Mouse (Mus musculus): ENCODE data around the gene Srsf2.
"Not testable (repeated sequence)": the region's sequence is repeated elsewhere in the genome, so short reads cannot be mapped to it uniquely, and the experiment has no call there.

The Srsf2 gene

DNA sequence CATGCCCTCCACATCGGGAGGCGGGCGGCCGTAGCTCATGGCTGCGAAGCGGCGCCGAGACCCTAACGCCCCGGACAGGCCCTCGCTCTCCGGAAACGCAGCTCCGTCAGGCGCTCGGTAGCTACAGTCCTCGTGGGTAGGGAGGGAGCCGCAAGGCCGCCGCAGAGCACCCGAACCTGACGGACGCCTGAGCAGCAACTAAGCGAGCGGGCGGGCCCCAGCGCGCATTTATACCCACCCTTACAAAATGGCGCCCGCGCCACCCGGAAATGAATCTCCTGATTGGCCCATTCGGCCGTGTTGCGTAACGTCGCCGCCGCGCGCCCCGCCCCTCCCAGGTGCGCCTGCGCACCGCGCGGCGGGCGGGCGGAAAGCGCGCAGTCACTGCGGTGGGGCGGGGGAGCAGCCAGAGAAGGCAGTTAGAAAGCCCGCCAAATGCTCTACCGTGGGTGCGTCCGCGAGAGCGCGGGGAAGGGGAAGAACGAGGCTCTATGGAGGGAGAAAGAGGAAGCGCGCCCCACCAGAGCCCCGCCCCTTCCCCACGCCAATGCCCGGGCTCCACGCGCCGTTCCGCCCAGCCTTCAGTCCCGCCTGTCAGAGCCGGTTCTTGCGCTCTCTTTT is at the start of gene Srsf2:
Srsf2 (minus strand) TSS at position 204 of the 621 bp plus-strand sequence.
- peak; percentile 96 to 98 for DNase-seq (ENCODE audit: low spot score in 2 of 2)

DNA sequence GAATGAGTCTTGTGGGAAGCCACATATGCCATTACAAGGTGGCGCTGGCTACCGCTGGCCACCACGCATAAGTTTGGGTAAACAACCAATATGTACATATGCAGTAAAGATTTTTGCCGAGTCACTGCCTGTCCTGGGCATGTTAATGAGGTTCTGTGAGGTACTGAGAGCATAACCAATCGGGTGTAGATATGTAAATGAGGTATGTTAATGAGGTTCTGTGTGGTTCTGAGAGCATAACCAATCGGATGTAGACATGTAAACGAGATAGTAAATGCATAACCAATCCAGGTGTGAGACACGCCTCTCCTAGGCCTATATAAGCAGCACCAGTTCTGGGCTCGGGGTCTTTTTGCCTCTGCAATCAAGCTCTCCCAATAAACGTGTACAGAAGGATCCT is 49.7 kb upstream of the Srsf2 start:
- not testable (repeated sequence) for DNase-seq (ENCODE audit: low spot score in 2 of 2)

DNA sequence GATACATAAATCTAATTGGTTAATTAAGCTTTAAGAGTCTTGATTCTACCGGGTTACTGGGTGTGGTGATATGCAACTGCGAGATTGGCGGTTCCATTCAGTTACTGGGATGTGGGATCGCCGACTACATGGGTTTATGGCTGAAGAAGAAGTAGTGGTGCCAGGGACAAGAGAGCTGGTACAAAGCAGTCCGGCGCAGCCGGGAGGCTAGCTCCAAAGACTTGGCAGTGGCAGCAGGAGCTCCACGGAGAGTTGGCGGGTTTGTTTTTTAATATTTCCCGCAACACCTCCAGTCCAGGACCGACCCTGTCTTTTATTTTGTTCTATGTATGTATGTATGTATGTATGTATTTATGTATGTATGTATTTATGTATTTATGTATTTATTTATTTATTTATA is 46.4 kb upstream of the Srsf2 start:
- no peak for DNase-seq (ENCODE audit: low spot score in 2 of 2)

DNA sequence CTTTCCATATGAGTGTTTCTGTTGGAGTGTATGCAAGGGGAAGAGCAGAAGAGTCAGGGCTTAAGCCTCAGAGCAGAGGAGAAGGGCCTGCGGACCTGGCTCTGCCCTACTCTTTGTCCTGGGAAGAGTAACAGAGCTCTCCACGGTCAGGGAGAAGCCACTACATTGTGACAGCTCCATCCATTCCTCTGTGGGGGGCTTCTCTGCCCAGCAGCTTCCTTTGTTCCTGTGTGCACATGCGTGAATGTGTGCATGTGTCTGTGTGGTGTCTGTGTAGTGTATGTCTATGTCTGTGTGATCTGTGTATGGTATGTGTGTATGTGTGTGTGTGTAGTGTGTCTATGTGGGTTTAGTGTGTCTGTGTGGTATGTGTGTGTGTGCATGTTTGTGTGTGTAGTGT is 42.5 kb upstream of the Srsf2 start:
- DNase-seq (ENCODE audit: low spot score in 2 of 2): no peak

DNA sequence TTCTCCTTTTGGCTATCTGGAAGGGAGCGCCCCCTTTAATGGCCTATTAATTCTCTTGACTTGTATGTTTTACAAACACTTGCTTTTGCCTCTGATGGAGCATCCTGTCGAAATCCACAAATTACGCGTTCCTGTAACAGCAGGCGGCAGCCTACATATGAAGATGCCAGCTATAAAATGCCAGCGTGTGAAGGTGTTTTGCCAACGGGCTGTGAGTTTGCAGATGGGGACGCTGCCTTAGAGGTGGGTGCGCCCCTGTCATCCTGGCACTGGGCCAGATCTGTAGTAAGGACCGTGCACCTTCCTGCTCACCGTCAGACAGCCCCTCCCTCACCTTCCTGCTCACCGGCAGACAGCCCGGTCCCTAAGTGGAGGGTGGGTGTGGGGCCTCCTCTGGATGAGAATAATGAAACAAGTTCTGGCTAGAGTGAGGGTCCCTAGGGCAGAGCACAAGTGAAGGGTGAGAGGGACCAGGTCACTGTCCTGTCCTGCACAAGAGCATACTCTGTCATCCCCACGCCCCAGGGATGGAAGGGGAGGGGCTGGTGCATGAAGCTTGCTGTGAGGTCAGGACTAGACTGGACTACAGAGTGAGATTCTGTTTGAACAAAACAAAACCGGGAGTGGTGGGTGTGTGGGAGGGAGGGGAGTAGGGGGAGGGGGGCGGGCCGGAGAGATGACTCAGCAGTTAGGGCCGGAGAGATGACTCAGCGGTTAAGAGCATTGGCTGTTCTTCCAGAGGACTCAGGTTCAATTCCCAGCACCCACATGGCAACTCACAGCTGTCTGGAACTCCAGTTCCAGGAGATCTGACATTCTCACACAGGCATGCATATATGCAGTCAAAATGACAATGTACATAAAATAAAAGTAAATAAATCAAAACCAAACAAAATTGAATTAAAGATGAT is 40.9 kb upstream of the Srsf2 start:
- DNase-seq (ENCODE audit: low spot score in 2 of 2): peak in 1 of 2 experiments; percentile 35

DNA sequence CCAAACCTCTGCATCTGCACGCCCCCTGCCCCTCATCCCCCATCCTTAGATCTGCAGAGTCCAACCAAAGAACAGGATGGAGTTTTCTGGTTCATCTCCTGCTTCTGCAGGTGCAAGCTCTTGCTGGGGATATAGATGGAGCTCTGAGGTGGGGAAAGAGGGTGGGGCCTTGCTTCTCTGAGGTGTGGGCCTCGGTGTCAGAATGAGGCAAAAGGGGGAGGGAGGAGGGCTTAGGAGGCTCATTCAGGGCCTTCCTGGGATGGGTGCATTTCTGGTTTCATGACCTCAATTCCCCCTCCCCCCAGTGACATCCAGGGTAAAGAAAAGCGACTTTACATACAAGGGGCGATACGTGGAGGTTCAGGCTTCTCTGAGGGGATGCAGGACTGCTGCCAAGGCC is 34.2 kb upstream of the Srsf2 start:
- no peak for DNase-seq (ENCODE audit: low spot score in 2 of 2)

DNA sequence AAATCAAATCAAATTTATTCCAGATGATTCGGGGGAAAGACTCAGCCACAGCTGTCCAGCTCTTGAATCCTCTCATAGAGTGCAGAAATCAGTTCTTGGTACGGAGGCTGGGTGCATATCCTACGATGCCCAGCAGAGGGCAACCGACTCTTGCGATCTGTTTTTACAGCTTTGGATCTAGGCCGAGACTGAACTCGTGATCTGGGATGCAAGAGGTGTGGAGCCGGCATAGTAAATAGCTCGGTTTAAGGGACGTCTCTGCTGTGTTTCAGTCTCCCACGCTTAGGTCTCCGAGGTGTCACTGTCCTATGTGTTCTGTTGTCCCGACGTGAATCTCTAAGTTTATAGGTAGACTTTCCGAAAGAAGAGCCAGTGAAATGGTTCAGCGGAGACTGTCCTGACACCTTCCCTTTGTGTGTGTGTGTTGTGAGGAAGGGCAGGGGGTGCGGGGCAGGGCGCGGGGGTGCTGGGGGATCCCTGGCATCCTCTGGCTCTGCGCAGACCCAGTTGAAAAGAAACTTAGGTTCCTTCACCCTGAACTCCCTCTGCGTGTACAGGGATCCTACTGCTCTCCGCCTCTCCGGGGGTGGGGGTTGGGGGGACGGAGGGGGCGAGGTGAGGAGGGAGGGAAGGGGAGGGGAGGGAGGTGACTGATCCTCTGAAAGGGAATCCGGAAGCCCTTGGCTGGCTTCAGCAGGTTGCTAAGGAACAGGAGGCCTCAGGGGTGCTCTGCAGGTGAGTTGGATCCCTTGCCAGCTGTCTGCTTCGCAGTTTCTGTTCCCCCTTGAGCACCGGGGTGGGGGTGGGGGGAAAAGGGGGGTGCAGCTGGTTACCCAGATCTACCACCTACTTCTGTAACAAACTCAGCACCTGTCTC is 32.6 kb upstream of the Srsf2 start:
- peak; percentile 80 to 87 for DNase-seq (ENCODE audit: low spot score in 2 of 2)

DNA sequence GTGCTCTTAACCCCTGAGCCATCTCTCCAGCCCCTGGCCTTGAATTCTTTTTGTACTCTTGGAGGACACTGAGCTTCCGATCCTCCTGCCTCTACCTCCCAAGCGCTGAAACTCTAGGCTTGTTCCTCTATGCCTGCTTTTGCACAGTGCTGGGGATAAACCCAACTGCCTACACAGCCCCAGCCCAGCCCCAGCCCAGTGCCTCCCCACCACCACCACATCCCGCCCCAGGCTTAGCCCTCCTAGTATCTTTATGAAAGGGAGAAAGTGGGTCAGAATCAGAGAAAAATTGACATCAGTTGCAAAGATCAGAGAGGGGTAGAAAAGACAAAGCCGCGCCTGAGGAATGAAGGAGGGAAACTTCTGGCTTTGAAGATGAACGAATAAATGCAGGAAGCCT is 31.2 kb upstream of the Srsf2 start:
- DNase-seq (ENCODE audit: low spot score in 2 of 2): no peak

DNA sequence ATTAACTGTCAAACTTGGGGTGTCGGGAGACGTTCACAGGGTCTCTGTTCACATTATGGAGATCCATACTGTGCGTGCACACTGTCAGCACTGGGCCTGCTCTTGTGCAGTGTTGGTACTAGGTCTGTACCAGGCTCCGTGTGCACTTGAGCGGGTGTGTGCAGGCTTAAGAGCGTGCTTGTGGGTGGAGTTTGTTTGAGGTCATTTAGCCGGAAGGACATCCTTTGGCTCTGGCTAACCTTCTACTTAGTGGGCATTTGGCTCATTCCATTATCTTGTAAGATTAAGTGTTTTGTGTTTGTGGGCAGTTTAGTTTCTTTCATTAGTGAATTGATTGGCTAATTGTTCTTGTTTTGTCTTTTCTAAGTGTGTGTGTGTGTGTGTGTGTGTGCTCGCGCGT is 29.6 kb upstream of the Srsf2 start:
- DNase-seq (ENCODE audit: low spot score in 2 of 2): no peak

DNA sequence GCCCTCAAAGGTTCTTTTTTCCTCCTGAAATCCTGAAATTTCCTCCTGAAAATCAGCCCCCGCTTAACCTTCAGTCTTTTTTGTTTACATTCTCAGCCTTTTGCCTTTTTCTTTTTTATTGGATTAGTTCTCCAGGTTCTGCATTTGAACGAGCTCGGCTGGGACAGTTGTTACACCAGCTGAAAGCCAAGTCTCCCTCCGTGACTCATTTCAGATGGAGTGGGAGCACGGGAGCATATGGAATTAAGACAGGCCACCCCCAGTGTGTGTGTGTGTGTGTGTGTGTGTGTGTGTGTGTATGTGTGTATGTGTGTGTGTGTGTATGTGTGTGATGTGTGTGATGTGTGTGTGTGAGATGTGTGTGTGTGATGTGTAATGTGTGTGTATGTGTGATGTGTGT is 28.5 kb upstream of the Srsf2 start:
- DNase-seq (ENCODE audit: low spot score in 2 of 2): peak; percentile 23 to 40

DNA sequence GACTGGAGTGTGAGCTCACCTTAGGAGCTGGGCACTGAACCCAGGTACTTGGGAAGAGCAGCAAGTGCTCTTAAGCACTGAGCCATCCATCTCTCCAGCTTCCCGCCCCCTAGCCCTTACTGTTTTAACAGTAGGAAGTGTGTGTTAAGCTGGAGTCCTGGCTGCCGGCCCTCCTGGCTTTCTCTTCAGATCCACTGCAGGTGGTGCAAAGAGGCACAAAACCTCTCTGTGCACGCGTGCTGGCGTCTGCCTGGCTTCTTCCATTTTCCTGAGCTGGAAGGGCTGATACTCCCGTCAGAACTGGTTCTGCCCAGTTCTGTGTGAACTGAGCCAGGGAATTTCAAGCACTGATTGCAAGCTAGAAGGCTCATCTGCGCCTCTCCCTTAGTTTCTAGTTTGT is 27.9 kb upstream of the Srsf2 start:
- DNase-seq (ENCODE audit: low spot score in 2 of 2): peak; percentile 35 to 45

DNA sequence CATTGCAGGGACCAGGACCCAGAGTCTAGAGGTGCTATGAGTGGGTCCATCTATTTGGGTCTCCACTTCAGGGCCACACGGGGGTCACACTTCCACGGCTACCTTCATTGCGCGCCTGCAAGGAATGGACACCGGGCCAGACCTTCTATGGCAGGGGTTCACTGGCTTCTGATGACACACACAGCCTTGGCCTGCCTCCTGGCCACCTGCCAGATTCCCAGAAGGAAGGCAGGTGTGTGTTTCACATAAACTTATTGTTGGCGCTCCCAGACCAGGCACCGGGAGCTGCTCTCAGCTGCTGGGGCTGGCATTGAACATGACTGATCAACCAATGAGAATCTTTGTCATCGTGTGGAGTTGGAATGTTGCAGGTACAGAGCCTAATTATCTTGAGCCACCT is 25.6 kb upstream of the Srsf2 start:
- no peak for DNase-seq (ENCODE audit: low spot score in 2 of 2)

DNA sequence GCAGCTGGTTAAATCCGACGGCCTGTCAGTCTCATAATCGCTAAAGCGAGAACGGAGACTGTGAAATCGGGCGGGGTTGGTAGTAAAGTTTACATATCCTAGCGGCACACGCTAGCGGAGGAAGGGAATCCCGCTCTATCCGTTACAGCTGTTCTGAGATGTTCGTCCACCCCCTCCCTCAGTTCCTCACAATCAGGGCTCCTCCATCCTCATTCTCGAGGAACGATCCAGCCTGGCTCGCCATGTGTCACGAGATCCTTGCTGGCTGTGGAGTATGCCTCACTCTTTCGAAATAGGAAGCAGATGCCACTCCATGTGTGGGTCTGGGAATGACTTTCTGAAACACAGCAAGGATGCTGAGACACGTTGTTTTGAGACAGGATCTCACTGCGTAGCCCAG is 21.1 kb upstream of the Srsf2 start:
- peak; percentile 45 to 60 for DNase-seq (ENCODE audit: low spot score in 2 of 2)

DNA sequence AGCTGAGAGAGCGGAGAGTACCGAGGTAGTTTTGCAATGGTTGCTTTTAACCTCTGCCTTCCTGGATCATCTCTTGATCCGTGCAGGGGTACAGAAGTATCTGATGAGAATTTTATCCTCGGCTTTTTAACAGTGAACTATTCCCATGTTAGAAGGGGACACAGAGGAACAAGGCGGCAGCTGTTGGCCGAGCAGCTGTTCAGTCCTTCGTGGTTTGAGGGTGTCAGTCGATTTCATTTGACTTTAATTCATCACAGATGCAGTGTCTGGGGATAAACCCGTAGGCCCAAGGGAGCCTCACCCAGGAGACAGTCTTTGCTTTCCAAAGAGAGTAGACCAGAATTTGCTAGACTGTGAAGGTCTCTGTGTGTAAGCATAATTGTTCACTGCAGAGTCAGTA is 18.6 kb upstream of the Srsf2 start:
- no peak for DNase-seq (ENCODE audit: low spot score in 2 of 2)

DNA sequence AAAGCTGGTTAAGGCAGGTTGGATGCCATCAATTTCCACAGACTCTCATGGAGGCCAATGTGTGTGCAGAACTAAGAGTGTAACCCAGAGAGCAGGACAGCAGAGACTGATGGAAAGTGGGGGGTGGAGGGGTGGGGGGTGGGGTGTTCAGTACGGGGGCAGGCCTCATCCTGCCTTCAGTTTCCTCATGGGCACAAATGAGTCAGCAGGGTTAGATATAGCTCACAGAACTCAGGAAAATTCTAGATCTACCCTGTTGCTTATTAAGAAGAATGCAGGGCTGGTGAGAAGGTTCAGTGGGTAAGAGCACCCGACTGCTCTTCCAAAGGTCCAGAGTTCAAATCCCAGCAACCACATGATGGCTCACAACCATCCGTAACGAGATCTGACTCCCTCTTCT is 16.7 kb upstream of the Srsf2 start:
- DNase-seq (ENCODE audit: low spot score in 2 of 2): no peak

DNA sequence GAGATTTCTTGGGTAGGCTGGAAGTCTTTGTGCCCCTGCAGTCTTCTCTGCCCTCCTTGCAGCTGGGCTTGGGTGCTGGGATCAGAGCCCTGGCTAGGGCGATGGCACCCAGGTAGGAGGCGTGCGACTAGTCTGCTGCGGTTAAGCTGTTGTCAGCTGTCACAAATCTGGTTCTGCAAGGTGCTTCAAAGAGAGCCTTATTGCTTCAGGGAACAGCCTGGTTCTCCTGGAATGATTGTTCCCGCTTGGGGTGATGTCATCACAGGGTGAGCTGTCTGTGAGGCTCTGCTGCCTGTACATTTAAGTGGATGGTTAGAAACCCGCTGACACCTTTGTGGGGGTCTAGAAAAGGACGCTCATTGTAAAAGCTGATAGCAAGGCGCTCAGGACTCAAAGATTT is 16.3 kb upstream of the Srsf2 start:
- DNase-seq (ENCODE audit: low spot score in 2 of 2): no peak

DNA sequence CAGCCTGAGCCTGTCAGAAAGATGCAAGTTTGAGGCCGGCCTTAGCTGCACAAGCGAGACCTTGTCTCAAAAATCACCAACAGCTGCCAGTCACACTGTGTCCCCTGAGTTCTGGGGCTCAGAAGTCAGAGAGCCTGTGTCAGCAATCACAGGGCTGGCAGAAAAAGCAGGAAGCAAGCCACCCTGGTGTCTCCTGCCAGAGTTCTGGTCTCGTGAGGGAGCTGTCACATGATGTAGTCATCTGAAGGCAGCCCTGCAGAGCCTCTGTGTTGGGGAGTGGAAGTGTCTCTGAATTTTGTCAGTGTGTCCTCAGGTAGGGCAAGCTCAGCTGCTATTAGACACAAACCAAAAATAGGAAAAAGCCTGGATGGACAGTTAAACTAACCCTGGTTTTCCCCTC is 15.2 kb upstream of the Srsf2 start:
- peak in 1 of 2 experiments; percentile 9 for DNase-seq (ENCODE audit: low spot score in 2 of 2)

DNA sequence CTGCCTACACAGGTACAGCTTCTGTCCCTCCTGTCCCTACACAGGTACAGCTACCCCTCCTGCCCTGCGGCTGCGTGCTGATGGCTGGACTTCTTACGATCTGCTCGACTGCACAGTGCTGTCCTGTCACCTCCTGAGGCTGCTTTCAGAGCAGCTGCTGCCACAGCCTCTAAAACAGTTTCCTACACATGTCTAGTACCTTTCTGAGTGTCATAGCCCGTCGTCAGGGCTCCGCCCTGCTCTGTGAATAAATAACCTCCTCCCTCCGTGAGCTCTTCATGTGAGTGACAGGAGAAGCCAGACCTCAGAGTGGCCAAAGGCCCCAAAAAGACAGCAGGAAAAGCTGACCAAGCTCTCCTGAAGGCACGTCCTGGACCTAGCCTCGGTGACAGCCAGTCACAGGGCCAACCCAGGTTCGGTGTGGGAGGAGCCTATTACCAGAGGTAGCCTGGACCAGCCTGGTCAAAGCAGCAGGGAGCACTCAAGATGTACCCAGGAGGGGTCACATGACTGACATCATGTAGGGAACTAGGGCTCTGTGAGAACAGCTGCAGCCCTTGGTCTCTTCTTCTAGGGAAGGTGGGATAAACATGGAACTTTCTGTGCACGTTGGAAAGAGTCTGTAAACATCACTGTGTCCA is 13.2 kb upstream of the Srsf2 start:
- DNase-seq (ENCODE audit: low spot score in 2 of 2): no peak

DNA sequence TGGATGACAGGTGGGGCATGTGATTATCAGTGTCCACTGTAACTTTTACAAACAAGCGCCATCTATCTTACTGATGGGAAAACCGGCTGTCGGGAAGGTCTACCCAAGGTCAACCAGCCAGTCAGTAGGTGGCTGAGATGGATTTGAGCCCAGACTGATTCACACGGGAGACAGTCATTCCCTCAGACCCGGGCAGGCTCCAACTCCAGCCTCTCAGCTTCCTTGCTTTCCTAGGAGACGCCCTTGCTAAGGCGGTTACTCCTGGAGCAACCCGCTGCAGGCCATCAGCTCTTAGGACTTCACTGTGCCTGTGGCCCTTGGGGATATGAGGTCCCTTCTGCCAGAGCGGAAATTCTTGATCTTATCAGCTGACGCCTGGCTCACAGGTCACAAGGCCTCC is 11.6 kb upstream of the Srsf2 start:
- DNase-seq (ENCODE audit: low spot score in 2 of 2): no peak

DNA sequence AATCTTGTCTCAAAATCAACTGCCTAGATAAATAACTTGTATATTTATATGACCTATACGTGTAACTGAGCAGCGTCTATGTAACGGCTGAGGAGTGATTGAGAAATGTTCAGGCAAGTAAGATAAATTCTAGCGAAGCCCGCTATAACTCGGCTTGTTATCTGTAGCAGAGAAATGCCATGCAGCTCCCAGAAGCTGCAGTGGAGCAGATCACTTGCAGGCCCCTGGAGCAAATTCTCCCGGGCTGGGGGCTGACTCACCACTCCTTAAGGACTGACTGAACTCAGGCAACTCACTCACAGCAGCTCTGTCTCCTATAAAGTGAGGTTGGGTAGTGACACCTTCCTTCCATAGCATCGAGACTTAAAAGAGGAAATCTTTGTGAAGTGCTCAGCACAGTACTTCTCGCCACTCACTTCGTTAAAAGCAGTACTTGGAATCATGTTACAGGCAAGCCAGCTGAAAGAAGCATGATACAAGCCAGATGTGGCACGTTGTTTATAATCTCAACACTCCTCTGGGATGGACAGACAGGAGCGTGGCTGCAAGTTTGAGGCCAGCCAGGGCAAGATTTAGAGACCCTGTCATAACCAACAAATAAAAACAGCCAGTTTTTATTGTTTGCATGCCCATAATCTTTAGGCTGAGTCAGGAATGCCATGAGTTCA is 4.4 kb upstream of the Srsf2 start:
- DNase-seq (ENCODE audit: low spot score in 2 of 2): no peak

DNA sequence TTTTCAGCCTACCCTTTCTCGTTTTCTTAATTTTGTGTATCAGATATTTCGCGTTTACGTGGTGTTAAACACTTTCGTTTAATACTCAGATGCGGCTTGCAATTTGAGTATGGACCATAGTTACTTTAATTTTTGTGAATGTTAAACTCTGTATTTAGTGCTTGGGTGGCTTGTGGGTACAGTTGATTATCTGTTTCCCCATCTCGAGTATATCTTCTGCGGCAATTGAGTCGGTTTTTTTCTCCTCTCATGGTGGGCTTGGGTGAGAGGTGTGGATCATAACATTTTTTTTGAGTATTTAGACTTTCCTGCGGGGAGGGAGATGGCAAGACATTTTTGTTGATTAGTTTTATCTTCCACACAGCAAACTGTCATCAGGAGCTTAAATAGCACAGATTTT is 1.4 kb upstream of the Srsf2 start:
- no peak for DNase-seq (ENCODE audit: low spot score in 2 of 2)
